Mouse (Mus musculus): ENCODE results near the gene Itga9. TPM values are rescaled to one million over a fixed set of nuclear protein-coding genes. Genes with fewer than 3 reads are reported as not detected.
A peak's percentile ranks its signal among the peaks of the same experiment; 100 is the strongest.

The Itga9 gene
- polyA plus RNA-seq, 1 experiment: not detected

GRCm38 (mm10) chr9:118934319-118934718 is 327.8 kb downstream of the Itga9 start:
- no peak overlapping the region for H3K4me3 ChIP-seq (ENCODE audit: insufficient read depth, poor library complexity, severe bottlenecking)
- H3K79me3 ChIP-seq (ENCODE audit: low read depth): peaks cover 6% of the 10 kb centered on the region
- H3K36me3 ChIP-seq (ENCODE audit: control insufficient read depth, insufficient read depth): no peaks in the 10 kb centered on the region
- peaks cover 16% of the 10 kb centered on the region for H3K79me2 ChIP-seq (ENCODE audit: control insufficient read depth, insufficient read depth)
- TF ChIP-seq USF1 (IDR thresholded peaks at IDR 0.05; ENCODE audit: low read depth) (no peak), FOSL1 (IDR thresholded peaks at IDR 0.05; ENCODE audit: insufficient read depth, low read length, poor library complexity, severe bottlenecking) (no peak), MYOD1 (IDR thresholded peaks at IDR 0.05; ENCODE audit: control insufficient read depth, insufficient read length, low read depth) (no peak), CTCF (IDR thresholded peaks at IDR 0.05; ENCODE audit: control insufficient read depth, insufficient read depth, insufficient read length) (no peak), CEBPB (IDR thresholded peaks at IDR 0.05; ENCODE audit: low read depth) (no peak), MAX (IDR thresholded peaks at IDR 0.05) (no peak), MYOG (IDR thresholded peaks at IDR 0.05; ENCODE audit: control insufficient read depth, extremely low read depth, insufficient read length) (no peak)
- H3ac ChIP-seq (ENCODE audit: control insufficient read depth, insufficient read length, low read depth): no peak overlapping the region
- H3K27me3 ChIP-seq (ENCODE audit: control insufficient read depth, insufficient read depth, insufficient read length): no peaks in the 10 kb centered on the region

- TF ChIP-seq FOSL1 (IDR thresholded peaks at IDR 0.05; ENCODE audit: insufficient read depth, low read length, poor library complexity, severe bottlenecking) (no peak), USF1 (IDR thresholded peaks at IDR 0.05; ENCODE audit: low read depth) (no peak), CEBPB (IDR thresholded peaks at IDR 0.05; ENCODE audit: low read depth) (no peak), MAX (IDR thresholded peaks at IDR 0.05) (no peak)
- peaks cover 14% of the 10 kb centered on the region for H3K79me2 ChIP-seq (ENCODE audit: control insufficient read depth, insufficient read depth)
- H3K36me3 ChIP-seq (ENCODE audit: control insufficient read depth, insufficient read depth): no peaks in the 10 kb centered on the region
- H3K4me3 ChIP-seq (ENCODE audit: insufficient read depth, poor library complexity, severe bottlenecking): no peak overlapping the region
- peaks cover 6% of the 10 kb centered on the region for H3K79me3 ChIP-seq (ENCODE audit: low read depth)
- no peak overlapping the region for H3ac ChIP-seq (ENCODE audit: control insufficient read depth, insufficient read length, low read depth)
- no peaks in the 10 kb centered on the region for H3K27me3 ChIP-seq (ENCODE audit: control insufficient read depth, insufficient read depth, insufficient read length)
Measured at GRCm38 (mm10) chr9:118935098-118935497, 328.6 kb downstream of the Itga9 start.

GRCm38 (mm10) chr9:118936071-118936470 is 329.6 kb downstream of the Itga9 start:
- peaks cover 6% of the 10 kb centered on the region for H3K79me3 ChIP-seq (ENCODE audit: low read depth)
- peaks cover 5% of the 10 kb centered on the region for H3K79me2 ChIP-seq (ENCODE audit: control insufficient read depth, insufficient read depth)
- H3K27me3 ChIP-seq (ENCODE audit: control insufficient read depth, insufficient read depth, insufficient read length): no peaks in the 10 kb centered on the region
- no peaks in the 10 kb centered on the region for H3K36me3 ChIP-seq (ENCODE audit: control insufficient read depth, insufficient read depth)
- H3K4me3 ChIP-seq (ENCODE audit: insufficient read depth, poor library complexity, severe bottlenecking): no peak overlapping the region
- TF ChIP-seq CTCF (IDR thresholded peaks at IDR 0.05; ENCODE audit: control insufficient read depth, insufficient read depth, insufficient read length) (no peak), MYOD1 (IDR thresholded peaks at IDR 0.05; ENCODE audit: control insufficient read depth, insufficient read length, low read depth) (no peak), USF1 (IDR thresholded peaks at IDR 0.05; ENCODE audit: low read depth) (no peak), MYOG (IDR thresholded peaks at IDR 0.05; ENCODE audit: control insufficient read depth, extremely low read depth, insufficient read length) (no peak), MAX (IDR thresholded peaks at IDR 0.05) (no peak), FOSL1 (IDR thresholded peaks at IDR 0.05; ENCODE audit: insufficient read depth, low read length, poor library complexity, severe bottlenecking) (no peak), CEBPB (IDR thresholded peaks at IDR 0.05; ENCODE audit: low read depth) (no peak)
- H3ac ChIP-seq (ENCODE audit: control insufficient read depth, insufficient read length, low read depth): no peak overlapping the region

GRCm38 (mm10) chr9:118937515-118937914 is 331.0 kb downstream of the Itga9 start:
- peaks cover 6% of the 10 kb centered on the region for H3K79me3 ChIP-seq (ENCODE audit: low read depth)
- H3ac ChIP-seq (ENCODE audit: control insufficient read depth, insufficient read length, low read depth): no peak overlapping the region
- H3K27me3 ChIP-seq (ENCODE audit: control insufficient read depth, insufficient read depth, insufficient read length): no peaks in the 10 kb centered on the region
- H3K79me2 ChIP-seq (ENCODE audit: control insufficient read depth, insufficient read depth): peaks cover 8% of the 10 kb centered on the region
- no peak for TF ChIP-seq MYOD1 (IDR thresholded peaks at IDR 0.05; ENCODE audit: control insufficient read depth, insufficient read length, low read depth)
- TF ChIP-seq FOSL1 (IDR thresholded peaks at IDR 0.05; ENCODE audit: insufficient read depth, low read length, poor library complexity, severe bottlenecking): no peak
- TF ChIP-seq USF1 (IDR thresholded peaks at IDR 0.05; ENCODE audit: low read depth): peak; percentile 59
- no peak overlapping the region for H3K4me3 ChIP-seq (ENCODE audit: insufficient read depth, poor library complexity, severe bottlenecking)
- H3K36me3 ChIP-seq (ENCODE audit: control insufficient read depth, insufficient read depth): no peaks in the 10 kb centered on the region

GRCm38 (mm10) chr9:118939410-118939809 is 332.9 kb downstream of the Itga9 start:
- no peaks in the 10 kb centered on the region for H3K27me3 ChIP-seq (ENCODE audit: control insufficient read depth, insufficient read depth, insufficient read length)
- H3K79me2 ChIP-seq (ENCODE audit: control insufficient read depth, insufficient read depth): peaks cover 9% of the 10 kb centered on the region
- peaks cover 9% of the 10 kb centered on the region for H3K79me3 ChIP-seq (ENCODE audit: low read depth)
- TF ChIP-seq CTCF (IDR thresholded peaks at IDR 0.05; ENCODE audit: control insufficient read depth, insufficient read depth, insufficient read length) (no peak), CEBPB (IDR thresholded peaks at IDR 0.05; ENCODE audit: low read depth) (no peak), USF1 (IDR thresholded peaks at IDR 0.05; ENCODE audit: low read depth) (no peak), MAX (IDR thresholded peaks at IDR 0.05) (no peak), MYOG (IDR thresholded peaks at IDR 0.05; ENCODE audit: control insufficient read depth, extremely low read depth, insufficient read length) (no peak)
- H3K4me3 ChIP-seq (ENCODE audit: insufficient read depth, poor library complexity, severe bottlenecking): no peak overlapping the region
- no peak overlapping the region for H3ac ChIP-seq (ENCODE audit: control insufficient read depth, insufficient read length, low read depth)
- H3K36me3 ChIP-seq (ENCODE audit: control insufficient read depth, insufficient read depth): no peaks in the 10 kb centered on the region

GRCm38 (mm10) chr9:118939831-118940230 is 333.3 kb downstream of the Itga9 start:
- Histone ChIP-seq H3K4me3 (ENCODE audit: insufficient read depth, poor library complexity, severe bottlenecking) (no peak overlapping the region), H3K79me3 (ENCODE audit: low read depth) (peaks cover 9% of the 10 kb centered on the region), H3ac (ENCODE audit: control insufficient read depth, insufficient read length, low read depth) (no peak overlapping the region), H3K36me3 (ENCODE audit: control insufficient read depth, insufficient read depth) (no peaks in the 10 kb centered on the region), H3K79me2 (ENCODE audit: control insufficient read depth, insufficient read depth) (peaks cover 9% of the 10 kb centered on the region), H3K27me3 (ENCODE audit: control insufficient read depth, insufficient read depth, insufficient read length) (no peaks in the 10 kb centered on the region)
- no peak for TF ChIP-seq CEBPB (IDR thresholded peaks at IDR 0.05; ENCODE audit: low read depth)
- TF ChIP-seq CTCF (IDR thresholded peaks at IDR 0.05; ENCODE audit: control insufficient read depth, insufficient read depth, insufficient read length): no peak
- no peak for TF ChIP-seq MYOG (IDR thresholded peaks at IDR 0.05; ENCODE audit: control insufficient read depth, extremely low read depth, insufficient read length)
- TF ChIP-seq USF1 (IDR thresholded peaks at IDR 0.05; ENCODE audit: low read depth): no peak
- TF ChIP-seq MYOD1 (IDR thresholded peaks at IDR 0.05; ENCODE audit: control insufficient read depth, insufficient read length, low read depth): no peak
- TF ChIP-seq FOSL1 (IDR thresholded peaks at IDR 0.05; ENCODE audit: insufficient read depth, low read length, poor library complexity, severe bottlenecking): no peak
- no peak for TF ChIP-seq MAX (IDR thresholded peaks at IDR 0.05)
